Mouse (Mus musculus): Measurements from ENCODE around the gene 3110082I17Rik.

GRCm38 (mm10) chr5:139442428-139442827 is 17.9 kb downstream of the 3110082I17Rik start:
- TF ChIP-seq GATA1 (IDR thresholded peaks at IDR 0.05; ENCODE audit: low read length) (no peak), TAL1 (IDR thresholded peaks at IDR 0.05; ENCODE audit: low read length) (no peak)

Measured in erythroblast, embryonic 14.5 days (primary cell).